Mouse (Mus musculus): ENCODE results near the gene Gpr34.

DNA sequence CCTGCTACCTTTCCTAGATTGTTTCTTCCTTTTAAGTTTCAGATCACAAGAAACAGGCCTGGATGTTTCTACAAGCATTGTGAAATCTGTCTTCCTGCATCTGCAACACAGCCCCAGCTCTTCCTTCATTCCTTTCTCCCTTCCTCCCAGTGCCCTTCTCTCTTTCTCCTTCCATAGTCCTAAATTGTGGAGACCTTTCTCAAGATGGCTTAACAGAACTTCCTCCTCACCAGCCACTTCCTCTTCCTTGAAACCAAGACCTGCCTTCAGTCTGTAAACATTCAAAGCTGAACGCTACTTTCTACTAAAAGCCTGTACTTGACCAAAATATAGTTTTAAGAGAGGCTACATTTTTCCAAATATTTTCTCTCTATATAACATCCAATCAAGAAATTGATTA, 4.5 kb downstream of the Gpr34 start:
- TF ChIP-seq CTCF (IDR thresholded peaks at IDR 0.05; ENCODE audit: extremely low read depth, insufficient read depth, low read length) (no peak), POLR2A (IDR thresholded peaks at IDR 0.05; ENCODE audit: extremely low read depth, insufficient read depth, low read length) (no peak)

Measured in cortical plate, adult 2 months (tissue).